Mouse (Mus musculus) cerebellum, postnatal 4 days (tissue): Measurements from ENCODE around the gene Csnk2a1.
"Not testable (repeated sequence)": the region's sequence is repeated elsewhere in the genome, so short reads cannot be mapped to it uniquely, and the experiment has no call there.

Experiments used
- DNase-seq, 2 experiments: peaks; one replicate each; pipeline ENCODE4 v3.0.0; 2022; ENCODE audit warnings: low spot score in 2 of 2, mixed read lengths in 1 of 2

The Csnk2a1 gene

GRCm38 (mm10) chr2:152226248-152227050 is at the start of gene Csnk2a1:
Gene Csnk2a1 (plus strand): TSS chr2:152226839.
- peak; percentile 66 to 86 for DNase-seq

DNA sequence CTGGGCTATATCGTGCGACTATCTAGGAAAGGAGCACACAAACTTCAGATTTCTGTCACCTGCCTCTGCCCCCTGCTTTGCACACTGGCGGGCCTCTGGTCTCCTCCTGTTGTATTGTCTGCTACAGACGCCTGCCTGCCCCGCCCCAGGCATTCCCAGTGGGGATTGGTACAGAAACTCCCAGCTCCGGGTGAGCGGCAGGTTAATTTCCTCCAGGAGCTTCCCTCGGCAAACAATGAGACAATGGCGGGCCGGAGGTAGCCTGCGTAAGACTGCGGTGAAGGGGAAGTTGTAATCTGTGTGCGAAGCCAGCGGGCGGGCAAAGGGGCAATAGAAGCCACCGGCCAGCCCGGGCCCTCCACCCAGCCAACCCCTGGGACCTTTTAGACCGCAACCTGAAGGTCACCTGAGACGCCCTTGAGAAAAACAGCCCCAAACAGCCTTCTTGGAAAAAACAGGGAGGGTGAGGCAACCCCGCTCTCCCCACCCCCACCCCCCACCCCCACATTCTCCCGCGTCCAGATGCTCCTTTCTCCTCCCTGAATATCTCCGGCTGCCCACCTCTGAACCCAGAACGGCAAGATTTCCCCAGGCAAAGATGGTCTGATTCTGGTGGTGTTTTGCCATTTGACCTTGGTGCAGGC is 49.4 kb upstream of the Csnk2a1 start:
- peak in 1 of 2 experiments; percentile 6 for DNase-seq

- DNase-seq = no peak
Measured at GRCm38 (mm10) chr2:152177806-152178170, 48.9 kb upstream of the Csnk2a1 start.

DNA sequence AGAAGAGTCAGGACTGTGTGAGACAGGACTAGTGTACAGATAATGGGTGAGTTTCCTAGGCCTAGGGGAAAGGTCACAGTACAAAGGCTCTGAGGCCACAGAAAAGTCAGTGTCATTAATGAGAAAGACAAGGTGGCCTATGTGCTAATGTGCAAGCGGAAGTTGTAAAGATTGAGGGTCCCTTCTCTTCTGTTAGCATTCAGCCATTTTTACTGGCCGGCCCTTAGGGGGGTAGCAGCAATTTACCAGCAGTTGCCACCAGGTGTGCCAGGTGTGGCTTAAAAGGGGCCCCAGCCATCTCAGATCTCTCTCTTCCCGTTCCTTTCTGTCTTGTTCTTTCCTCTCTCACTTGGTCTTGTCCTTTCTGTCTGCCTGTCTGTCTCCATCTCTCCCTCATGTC is 48.3 kb upstream of the Csnk2a1 start:
- no peak for DNase-seq

- DNase-seq = no peak
Measured at GRCm38 (mm10) chr2:152179301-152179700, 47.3 kb upstream of the Csnk2a1 start.

- peak; percentile 30 to 52 for DNase-seq
Measured at GRCm38 (mm10) chr2:152180323-152180722, 46.3 kb upstream of the Csnk2a1 start.

GRCm38 (mm10) chr2:152187132-152187531 is 39.5 kb upstream of the Csnk2a1 start:
- no peak for DNase-seq

DNA sequence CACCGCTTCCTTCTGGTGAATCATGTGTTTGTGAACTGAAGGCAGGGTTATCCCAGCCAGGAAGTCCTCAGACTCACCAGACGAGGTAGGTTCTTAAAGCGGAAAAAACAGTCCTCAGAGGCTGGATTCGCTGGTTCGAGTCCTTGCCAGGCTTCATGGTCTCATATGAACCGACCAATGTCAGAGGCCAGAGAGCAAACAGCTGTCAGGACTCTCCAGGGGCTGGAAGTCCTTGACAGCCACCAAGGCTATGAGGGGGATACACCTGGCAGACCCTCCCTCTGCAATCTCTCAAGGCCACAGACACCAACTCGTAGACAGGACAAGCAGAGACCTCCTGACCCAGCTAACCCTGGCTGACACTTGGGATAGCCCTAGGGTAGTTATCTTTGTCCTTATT is 37.4 kb upstream of the Csnk2a1 start:
- no peak for DNase-seq

GRCm38 (mm10) chr2:152189640-152190039 is 37.0 kb upstream of the Csnk2a1 start:
- no peak for DNase-seq

DNA sequence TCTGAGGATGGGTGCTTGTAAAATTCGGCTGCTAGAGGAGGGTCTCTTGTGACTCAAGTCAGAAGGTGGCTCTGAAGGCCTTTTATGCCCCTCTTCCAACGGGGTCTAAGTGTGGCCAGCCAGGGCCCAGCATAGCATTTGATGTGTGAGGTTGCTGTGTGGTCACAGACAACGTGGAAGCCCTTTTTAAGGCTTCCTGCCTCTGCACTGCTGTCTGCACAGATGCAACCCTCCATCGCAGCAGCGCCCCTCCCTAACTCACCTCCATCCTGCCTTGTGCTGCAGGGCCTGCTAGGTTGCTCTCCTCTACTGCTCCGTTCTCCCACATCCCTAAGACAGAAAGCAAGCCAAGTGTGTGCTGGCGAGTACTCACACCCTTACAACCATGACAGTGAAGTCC is 36.5 kb upstream of the Csnk2a1 start:
- no peak for DNase-seq

DNA sequence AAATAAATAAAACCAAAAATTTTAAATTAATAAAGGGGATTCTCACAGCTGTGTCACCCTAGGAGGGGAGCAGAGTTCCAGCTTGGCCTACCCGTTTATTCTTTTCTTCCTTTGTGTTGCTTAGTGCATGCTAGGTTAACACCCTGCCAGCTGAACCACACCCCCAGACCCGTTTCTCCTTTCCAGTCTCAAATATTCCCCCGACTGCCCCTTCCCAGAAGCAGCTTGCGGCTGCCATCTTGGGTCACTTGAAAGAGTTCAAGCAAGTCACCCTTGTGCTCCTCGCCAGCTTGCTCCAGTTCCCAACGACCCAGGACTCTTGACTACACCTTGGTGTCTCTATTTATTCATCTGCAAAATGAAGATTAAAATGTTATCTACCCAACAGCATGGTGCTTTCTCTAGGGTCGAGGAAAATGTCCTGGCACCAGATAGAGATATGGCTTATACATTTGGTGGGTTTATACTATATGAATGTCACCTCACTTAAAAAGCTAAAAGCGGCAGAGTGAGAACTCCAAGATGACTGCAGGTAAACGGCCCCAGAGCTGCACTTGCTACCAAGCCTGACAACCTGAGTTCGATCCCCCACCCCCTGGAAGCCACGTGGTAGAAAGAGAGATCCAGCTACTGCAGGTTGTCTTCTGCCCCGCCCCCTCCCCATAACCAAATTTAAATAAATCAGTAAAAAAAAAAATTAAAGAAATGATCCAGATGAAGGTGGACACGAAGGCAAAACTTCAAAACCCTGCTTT is 33.9 kb upstream of the Csnk2a1 start:
- DNase-seq = no peak

GRCm38 (mm10) chr2:152193346-152193710 is 33.3 kb upstream of the Csnk2a1 start:
- DNase-seq = no peak

DNA sequence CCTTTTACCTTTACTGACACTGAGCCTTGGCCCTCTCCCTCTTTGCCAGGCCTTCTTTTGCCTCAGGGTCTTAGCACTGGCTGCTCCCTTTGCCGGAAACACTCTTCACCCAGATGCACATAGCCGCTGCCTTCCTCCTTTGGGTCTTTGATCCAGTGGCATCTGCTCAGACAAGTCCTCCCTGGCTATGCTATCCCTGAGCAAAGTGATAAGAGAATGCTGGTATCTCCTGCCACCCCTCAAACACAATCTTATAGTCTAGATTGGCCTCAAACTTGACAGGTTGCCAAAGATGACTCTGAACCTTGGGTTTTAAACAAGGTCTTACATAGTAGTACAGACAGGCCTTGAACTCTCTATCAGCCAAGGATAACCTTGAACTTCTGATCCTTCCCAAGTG is 32.1 kb upstream of the Csnk2a1 start:
- DNase-seq = no peak

DNA sequence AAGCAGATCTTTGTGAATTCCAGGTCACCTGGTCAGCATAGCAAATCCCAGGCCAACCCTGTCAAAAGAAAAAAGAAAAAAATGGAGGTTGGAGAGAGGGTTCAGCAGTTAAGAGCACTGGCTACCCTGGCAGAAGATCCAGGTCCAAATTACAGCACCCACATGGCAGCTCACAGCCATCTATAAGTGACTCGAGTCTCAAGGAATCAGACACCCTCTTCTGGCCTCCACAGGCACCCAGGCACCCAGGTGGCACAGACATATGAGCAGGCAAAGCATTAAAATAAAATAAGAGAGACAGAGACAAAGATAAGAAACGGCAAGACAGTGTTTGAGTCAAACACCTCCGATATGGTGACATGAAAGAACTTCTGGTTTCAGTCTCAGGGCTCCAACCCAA is 29.7 kb upstream of the Csnk2a1 start:
- DNase-seq = no peak

DNA sequence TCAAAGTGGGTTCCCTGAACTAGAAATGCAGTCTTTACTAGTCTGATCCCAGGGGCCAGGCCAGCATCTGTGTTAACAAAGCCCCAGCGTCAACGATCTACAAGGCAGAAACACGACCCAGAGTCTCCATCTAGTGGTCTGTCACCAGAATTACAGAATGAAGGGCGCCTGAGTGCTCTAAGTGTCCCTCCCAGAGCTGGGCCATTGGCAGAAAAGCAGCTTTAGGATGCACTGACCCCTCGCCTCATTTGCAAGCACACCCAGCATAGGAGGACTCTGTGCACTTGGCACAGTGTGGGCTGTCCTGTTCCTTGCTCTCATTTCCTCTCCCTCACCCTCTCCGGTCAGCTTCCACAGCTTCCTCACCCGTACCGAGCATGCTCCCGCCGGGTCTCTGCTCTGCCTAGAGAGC is 29.3 kb upstream of the Csnk2a1 start:
- peak in 1 of 2 experiments; percentile 59 for DNase-seq

GRCm38 (mm10) chr2:152206139-152206538 is 20.5 kb upstream of the Csnk2a1 start:
- not testable (repeated sequence) for DNase-seq

- no peak for DNase-seq
Measured at GRCm38 (mm10) chr2:152211871-152212270, 14.8 kb upstream of the Csnk2a1 start.

DNA sequence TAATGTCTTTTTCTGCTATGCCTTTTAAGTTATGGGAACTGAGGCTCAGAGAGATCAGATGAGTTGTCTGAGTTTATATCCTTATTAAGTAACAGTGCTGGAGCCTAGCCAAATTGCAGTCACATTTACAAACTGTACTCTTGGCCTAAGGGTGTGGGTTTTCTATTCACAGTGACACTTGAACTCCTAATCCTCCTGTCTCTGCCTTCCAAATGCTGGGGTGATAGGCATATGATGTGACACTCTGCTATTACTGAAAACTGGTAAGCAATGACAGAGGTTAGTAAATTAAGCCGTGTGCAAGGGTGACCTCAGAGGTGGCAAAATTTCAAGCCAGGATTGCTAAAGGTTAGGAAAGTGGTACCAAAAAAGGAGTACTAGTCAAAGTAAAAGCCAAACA is 9.7 kb upstream of the Csnk2a1 start:
- DNase-seq = no peak

GRCm38 (mm10) chr2:152223521-152224300 is 2.9 kb upstream of the Csnk2a1 start:
- DNase-seq = no peak

GRCm38 (mm10) chr2:152225536-152225935 is 1.1 kb upstream of the Csnk2a1 start:
- no peak for DNase-seq

- DNase-seq = peak; percentile 36 to 63
Measured at GRCm38 (mm10) chr2:152227051-152227481, 427 bp downstream of the Csnk2a1 start.

DNA sequence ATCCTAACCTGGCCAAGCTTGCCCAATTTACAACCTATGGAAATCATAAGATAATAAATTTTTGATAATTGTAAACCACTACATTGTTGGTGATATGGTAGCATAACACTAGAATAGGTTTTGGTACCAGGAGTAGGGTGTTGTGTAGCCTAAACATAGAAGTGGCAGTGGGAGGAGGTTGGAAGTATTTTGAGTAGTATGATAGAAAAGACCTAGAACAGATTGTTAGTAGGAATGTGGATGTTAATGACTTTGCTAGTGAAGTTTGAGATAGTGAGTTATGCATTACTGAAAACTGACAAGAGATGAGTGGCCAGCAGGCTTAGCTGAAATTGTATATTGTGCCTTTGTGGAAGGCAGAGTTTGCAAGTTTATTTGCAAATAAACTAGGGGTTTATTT is 3.4 kb downstream of the Csnk2a1 start:
- no peak for DNase-seq
